Mouse (Mus musculus) olfactory bulb, adult 2 months (tissue): ENCODE results near the gene Tns2. TPM values are rescaled to one million over a fixed set of nuclear protein-coding genes. Genes with fewer than 3 reads are reported as not detected.
A peak's percentile ranks its signal among the peaks of the same experiment; 100 is the strongest.

Source experiments
- H3K27ac ChIP-seq: fragments of 200-500 bp; 2 replicates; pipeline ENCODE4 v1.5.1; 2012; ENCODE audit warnings: low read depth, low read length; ENCODE audit not compliant: insufficient read depth
- H3K4me1 ChIP-seq: fragments of 200-500 bp; 2 replicates; pipeline ENCODE4 v1.6.1; 2012; ENCODE audit warnings: low read length; ENCODE audit not compliant: control insufficient read depth, insufficient read depth
- H3K4me3 ChIP-seq: fragments of 200-500 bp; 2 replicates; pipeline ENCODE4 v1.5.1; 2012; ENCODE audit warnings: mild to moderate bottlenecking, low read depth, low read length, moderate library complexity; ENCODE audit not compliant: insufficient read depth
- CTCF ChIP-seq: fragments of 200-500 bp; IDR thresholded peaks from 2 replicates; pipeline ENCODE4 v1.5.1; 2012; ENCODE audit warnings: low read depth, mild to moderate bottlenecking, low read length, moderate library complexity; ENCODE audit not compliant: insufficient read depth
- POLR2A ChIP-seq: fragments of 200-500 bp; IDR thresholded peaks from 2 replicates; pipeline ENCODE4 v1.6.1; 2012; ENCODE audit warnings: mild to moderate bottlenecking, low read depth, low read length, moderate library complexity; ENCODE audit not compliant: insufficient read depth
- WGBS: fragments of 180-500 bp; shearing (Covaris S2); methylation state at CpG from one replicate; pipeline ENCODE4 v1.1.7; 2018; 5-methylcytosine and 5-hydroxymethylcytosine counted together
- polyA plus RNA-seq: library from polyadenylated mRNA; stranded (reverse); fragments of >200 nt; gene quantifications from 2 replicates; pipeline ENCODE4 v1.2.4, GENCODE M21; 2012; ENCODE audit warnings: low replicate concordance; ENCODE audit not compliant: missing spikeins, insufficient read depth, insufficient read length

Gene Tns2
- polyA plus RNA-seq, 1 experiment: not detected

- 77% methylated on average over 12 of the region's 12 CpGs for WGBS
- Histone ChIP-seq H3K27ac (no peak overlapping the region), H3K4me1 (no peaks in the 10 kb centered on the region), H3K4me3 (no peak overlapping the region)
- TF ChIP-seq CTCF: no peak
- TF ChIP-seq POLR2A: no peak
Measured at GRCm38 (mm10) chr15:102091063-102091679, 9.0 kb upstream of the Tns2 start.

GRCm38 (mm10) chr15:102091688-102092087 lies 8.5 kb upstream of the Tns2 start:
- Histone ChIP-seq H3K27ac (no peak overlapping the region), H3K4me3 (no peak overlapping the region), H3K4me1 (no peaks in the 10 kb centered on the region)
- WGBS: 81% methylated on average over 1 of the region's 1 CpGs
- TF ChIP-seq CTCF (no peak), POLR2A (no peak)

- Histone ChIP-seq H3K27ac (no peak overlapping the region), H3K4me3 (no peak overlapping the region), H3K4me1 (peaks cover 2% of the 10 kb centered on the region; the same call in 1 of the 2 replicates)
- TF ChIP-seq CTCF (no peak), POLR2A (no peak)
- WGBS: 77% methylated on average over 4 of the region's 4 CpGs
Measured at GRCm38 (mm10) chr15:102092222-102092621, 8.0 kb upstream of the Tns2 start.

GRCm38 (mm10) chr15:102094157-102094556 lies 6.1 kb upstream of the Tns2 start:
- WGBS: 40% methylated on average over 2 of the region's 2 CpGs
- H3K4me1 ChIP-seq: peaks cover 4% of the 10 kb centered on the region; the same call in 1 of the 2 replicates
- TF ChIP-seq POLR2A (no peak), CTCF (no peak)

GRCm38 (mm10) chr15:102094988-102095387 lies 5.2 kb upstream of the Tns2 start:
- no peak for TF ChIP-seq POLR2A
- TF ChIP-seq CTCF: no peak
- H3K4me1 ChIP-seq: peaks cover 9% of the 10 kb centered on the region; the same call in 1 of the 2 replicates
- 85% methylated on average over 16 of the region's 16 CpGs for WGBS
- no peak overlapping the region for H3K4me3 ChIP-seq
- H3K27ac ChIP-seq: no peak overlapping the region

More at GRCm38 (mm10) chr15:102094157-102094556, 6.1 kb upstream of the Tns2 start:
- no peak overlapping the region for H3K27ac ChIP-seq
- no peak overlapping the region for H3K4me3 ChIP-seq

GRCm38 (mm10) chr15:102097147-102097915 lies 2.9 kb upstream of the Tns2 start:
- no peak overlapping the region for H3K4me3 ChIP-seq
- no peak for TF ChIP-seq CTCF
- no peak for TF ChIP-seq POLR2A
- WGBS: 73% methylated on average over 8 of the region's 8 CpGs

GRCm38 (mm10) chr15:102097991-102098555 lies 2.1 kb upstream of the Tns2 start:
- no peak overlapping the region for H3K27ac ChIP-seq
- peaks cover 36% of the 10 kb centered on the region for H3K4me1 ChIP-seq
- WGBS: 25% methylated on average over 5 of the region's 5 CpGs
- TF ChIP-seq POLR2A (no peak), CTCF (no peak)
- H3K4me3 ChIP-seq: no peak overlapping the region

More at GRCm38 (mm10) chr15:102097147-102097915, 2.9 kb upstream of the Tns2 start:
- H3K4me1 ChIP-seq: peaks cover 29% of the 10 kb centered on the region
- no peak overlapping the region for H3K27ac ChIP-seq

GRCm38 (mm10) chr15:102099260-102099659 lies 953 bp upstream of the Tns2 start:
- no peak for TF ChIP-seq POLR2A
- no peak for TF ChIP-seq CTCF
- Histone ChIP-seq H3K4me1 (peaks cover 48% of the 10 kb centered on the region), H3K27ac (no peak overlapping the region), H3K4me3 (no peak overlapping the region)
- WGBS: 66% methylated on average over 5 of the region's 5 CpGs

GRCm38 (mm10) chr15:102099771-102100160 lies 447 bp upstream of the Tns2 start:
- WGBS: 27% methylated on average over 8 of the region's 8 CpGs
- no peak for TF ChIP-seq POLR2A
- TF ChIP-seq CTCF: no peak
- Histone ChIP-seq H3K27ac (no peak overlapping the region; the same call in 1 of the 2 replicates), H3K4me1 (peaks cover 51% of the 10 kb centered on the region), H3K4me3 (peak overlapping the region; percentile 60)
